Mouse (Mus musculus) embryonic fibroblast, embryonic 13.5 days (primary cell): ENCODE results near the gene Farp1.

Experiments used
- CTCF ChIP-seq: IDR thresholded peaks from 2 replicates; pipeline ENCODE4 v1.5.1; 2011; ENCODE audit warnings: mild to moderate bottlenecking, control low read depth, low read length, moderate library complexity, borderline replicate concordance; ENCODE audit not compliant: insufficient read depth
- POLR2A ChIP-seq: IDR thresholded peaks from 2 replicates; pipeline ENCODE4 v1.6.1; 2011; ENCODE audit warnings: low read depth, mild to moderate bottlenecking, control low read depth, low read length, moderate library complexity

GRCm38 (mm10) chr14:121183414-121184130 lies 148.6 kb downstream of the Farp1 start:
- TF ChIP-seq POLR2A, result no peak
- no peak for TF ChIP-seq CTCF
